Mouse (Mus musculus): Measurements from ENCODE around the gene Armcx3.
"Not testable (repeated sequence)": the region's sequence is repeated elsewhere in the genome, so short reads cannot be mapped to it uniquely, and the experiment has no call there.

The Armcx3 gene

GRCm38 (mm10) chrX:134756434-134757292 lies at the start of gene Armcx3:
TSS of gene Armcx3 (plus strand) at chrX:134756595.
- DNase-seq (ENCODE audit: low spot score in 2 of 2): peak; percentile 27 to 54

GRCm38 (mm10) chrX:134716863-134717262 lies 39.5 kb upstream of the Armcx3 start:
- DNase-seq (ENCODE audit: low spot score in 2 of 2): no peak

GRCm38 (mm10) chrX:134717752-134718308 lies 38.6 kb upstream of the Armcx3 start, which contains the start of gene Armcx1:
TSS of gene Armcx1 (plus strand) at chrX:134717963.
- DNase-seq (ENCODE audit: low spot score in 2 of 2): peak; percentile 48 to 52

- peak; percentile 62 to 63 for DNase-seq (ENCODE audit: low spot score in 2 of 2)
These were observed 37.9 kb upstream of the Armcx3 start for GRCm38 (mm10) chrX:134718524-134718923.

GRCm38 (mm10) chrX:134723762-134724161 lies 32.6 kb upstream of the Armcx3 start:
- DNase-seq (ENCODE audit: low spot score in 2 of 2): not testable (repeated sequence)

GRCm38 (mm10) chrX:134729778-134730177 lies 26.6 kb upstream of the Armcx3 start:
- DNase-seq (ENCODE audit: low spot score in 2 of 2): no peak

GRCm38 (mm10) chrX:134737796-134738195 lies 18.6 kb upstream of the Armcx3 start:
- no peak for DNase-seq (ENCODE audit: low spot score in 2 of 2)

- DNase-seq (ENCODE audit: low spot score in 2 of 2): no peak
These were observed 17.2 kb upstream of the Armcx3 start for GRCm38 (mm10) chrX:134739160-134739559.

GRCm38 (mm10) chrX:134741862-134742261 lies 14.5 kb upstream of the Armcx3 start:
- no peak for DNase-seq (ENCODE audit: low spot score in 2 of 2)

GRCm38 (mm10) chrX:134746459-134746858 lies 9.9 kb upstream of the Armcx3 start:
- peak in 1 of 2 experiments; percentile 28 for DNase-seq (ENCODE audit: low spot score in 2 of 2)

- DNase-seq (ENCODE audit: low spot score in 2 of 2): peak; percentile 43 to 63
These were observed 5.4 kb upstream of the Armcx3 start, which contains the start of gene Armcx6 for GRCm38 (mm10) chrX:134750764-134751592. TSS of gene Armcx6 (minus strand) at chrX:134751417.

GRCm38 (mm10) chrX:134751910-134752309 lies 4.5 kb upstream of the Armcx3 start:
- no peak for DNase-seq (ENCODE audit: low spot score in 2 of 2)

GRCm38 (mm10) chrX:134752584-134752983 lies 3.8 kb upstream of the Armcx3 start:
- DNase-seq (ENCODE audit: low spot score in 2 of 2): no peak

GRCm38 (mm10) chrX:134757293-134757995 lies 1.0 kb downstream of the Armcx3 start:
- no peak for DNase-seq (ENCODE audit: low spot score in 2 of 2)

- DNase-seq (ENCODE audit: low spot score in 2 of 2): not testable (repeated sequence)
These were observed 7.2 kb downstream of the Armcx3 start for GRCm38 (mm10) chrX:134763428-134764198.

- no peak for DNase-seq (ENCODE audit: low spot score in 2 of 2)
These were observed 31.3 kb downstream of the Armcx3 start for GRCm38 (mm10) chrX:134787728-134788127.

- DNase-seq (ENCODE audit: low spot score in 2 of 2): peak; percentile 17 to 32
These were observed 51.7 kb downstream of the Armcx3 start for GRCm38 (mm10) chrX:134807833-134808754.

GRCm38 (mm10) chrX:134808755-134809224 lies 52.4 kb downstream of the Armcx3 start, which contains the start of gene Armcx2:
TSS of gene Armcx2 (minus strand) at chrX:134809221.
- DNase-seq (ENCODE audit: low spot score in 2 of 2): peak; percentile 27 to 43

Data from frontal cortex, postnatal 10 days (tissue).